In the genomic region with DNA sequence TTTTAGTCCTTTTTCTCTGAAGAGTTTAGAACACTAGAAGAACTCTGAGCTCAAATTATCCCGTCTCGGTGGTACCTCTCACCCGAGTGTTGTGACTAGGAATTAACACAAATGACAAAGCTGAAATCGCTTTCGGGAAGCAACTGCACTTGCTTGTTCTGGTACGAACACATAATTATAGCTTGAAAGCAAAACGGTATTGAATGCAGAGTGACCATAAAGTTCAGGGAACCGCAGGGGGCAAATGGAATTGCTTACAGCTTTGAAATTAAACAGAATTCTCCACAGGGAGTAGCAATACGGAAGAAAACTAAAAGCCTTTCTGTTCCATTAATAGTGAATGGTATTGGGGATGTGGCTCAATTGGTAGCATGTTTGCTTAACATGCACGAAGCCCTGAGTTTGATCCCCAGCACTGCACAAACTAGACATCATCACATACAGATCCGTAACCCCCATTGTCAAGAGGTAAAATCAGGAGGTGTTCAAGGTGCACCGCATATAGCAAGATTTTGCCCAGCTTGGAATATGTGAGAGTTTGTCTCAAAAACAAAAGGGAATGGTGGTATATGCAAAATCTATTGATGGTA, we compare ENCODE assay signal across 24 mouse cellular contexts. TPM values are rescaled to one million over a fixed set of nuclear protein-coding genes. Genes with fewer than 3 reads are reported as not detected.
DNase-seq lines count a peak whose midpoint lies in the region; ATAC-seq lines count a peak whose summit lies in the region.
"Had no signal": no experiment of that assay in that cellular context is flagged by ENCODE, and none has a peak within 500 bp of the region (broad histone marks: within the 10 kb centered on the region; RNA-seq: fewer than 3 reads in every experiment).

No protein-coding gene starts in this region.

- H3K4me2 ChIP-seq in forebrain, embryonic 14.5 days (ENCODE audit: low read length), result no peak overlapping the region
- no peak overlapping the region for H3K4me2 ChIP-seq in hindbrain, embryonic 14.5 days (replicated peaks)
- no peak overlapping the region for H3K4me2 ChIP-seq in hindbrain, embryonic 12.5 days (replicated peaks)
- H3K4me2 ChIP-seq in neural tube, embryonic 13.5 days, result peak overlapping the region; percentile 5; the same call in 1 of the 2 replicates
- H3K4me2 ChIP-seq: embryonic facial prominence, embryonic 13.5 days; forebrain, embryonic 13.5 days; liver, embryonic 13.5 days had no signal

- peak; percentile 37 for DNase-seq in forebrain, embryonic 14.5 days (ENCODE audit: low spot score)
- DNase-seq in forebrain, embryonic 10.5 days (ENCODE audit: extremely low spot score, low spot score), result no peak
- no peak for DNase-seq in hindbrain, embryonic 14.5 days (ENCODE audit: low spot score)
- no peak for DNase-seq in neural tube, embryonic 10.5 days (ENCODE audit: extremely low spot score, low spot score)
- no peak for DNase-seq in adrenal gland, adult (ENCODE audit: inconsistent age in 2 of 2, low spot score in 1 of 2)
- DNase-seq: adrenal gland, postnatal 10 days; cerebellum, adult 18-20 months; cerebellum, postnatal 10 days; heart, postnatal 14 days; kidney, adult 8-10 months; layer of hippocampus, postnatal 36 days; left cerebral cortex, postnatal 4 days; liver, embryonic 13.5 days; lung, adult 18-20 months; lung, postnatal 4 days; thymus, postnatal 4 days had no signal

- H3K9ac ChIP-seq in forebrain, embryonic 14.5 days (ENCODE audit: low read length), result no peak overlapping the region
- H3K9ac ChIP-seq in hindbrain, embryonic 14.5 days, result no peak overlapping the region
- H3K9ac ChIP-seq in hindbrain, embryonic 12.5 days, result no peak overlapping the region
- H3K9ac ChIP-seq in neural tube, embryonic 13.5 days, result no peak overlapping the region
- H3K9ac ChIP-seq: embryonic facial prominence, embryonic 13.5 days; forebrain, embryonic 13.5 days; liver, embryonic 13.5 days had no signal

- H3K27ac ChIP-seq in forebrain, embryonic 14.5 days (ENCODE audit: low read depth, low read length), result no peak overlapping the region
- H3K27ac ChIP-seq in forebrain, embryonic 10.5 days, result no peak overlapping the region
- no peak overlapping the region for H3K27ac ChIP-seq in hindbrain, embryonic 14.5 days
- no peak overlapping the region for H3K27ac ChIP-seq in hindbrain, embryonic 12.5 days
- H3K27ac ChIP-seq in neural tube, embryonic 13.5 days (replicated peaks), result peak overlapping the region; percentile 68
- H3K27ac ChIP-seq: embryonic facial prominence, embryonic 13.5 days; forebrain, embryonic 13.5 days; kidney, postnatal 0 days; liver, embryonic 13.5 days had no signal

- H3K36me3 ChIP-seq in forebrain, embryonic 14.5 days (ENCODE audit: control insufficient read depth, insufficient read depth, low read length), result no peaks in the 10 kb centered on the region
- no peaks in the 10 kb centered on the region for H3K36me3 ChIP-seq in forebrain, embryonic 10.5 days (replicated peaks)
- H3K36me3 ChIP-seq in hindbrain, embryonic 14.5 days (replicated peaks; ENCODE audit: control insufficient read depth, insufficient read depth), result no peaks in the 10 kb centered on the region
- no peaks in the 10 kb centered on the region for H3K36me3 ChIP-seq in hindbrain, embryonic 12.5 days
- no peaks in the 10 kb centered on the region for H3K36me3 ChIP-seq in neural tube, embryonic 13.5 days
- H3K36me3 ChIP-seq: embryonic facial prominence, embryonic 13.5 days; G1E; liver, embryonic 13.5 days had no signal

- WGBS in forebrain, embryonic 14.5 days, result 40% methylated on average over 12 of the region's 12 CpGs
- WGBS in forebrain, embryonic 10.5 days, result 68% methylated on average over 12 of the region's 12 CpGs
- WGBS in hindbrain, embryonic 14.5 days, result 63% methylated on average over 12 of the region's 12 CpGs
- WGBS in hindbrain, embryonic 12.5 days, result 67% methylated on average over 12 of the region's 12 CpGs
- 40% methylated on average over 12 of the region's 12 CpGs for WGBS in neural tube, embryonic 13.5 days

- ATAC-seq in forebrain, embryonic 14.5 days, result no peak
- ATAC-seq in hindbrain, embryonic 14.5 days (ENCODE audit: low FRiP score), result peak; percentile 51; the same call in 1 of the 2 replicates
- no peak for ATAC-seq in hindbrain, embryonic 12.5 days (ENCODE audit: low FRiP score)
- ATAC-seq in neural tube, embryonic 13.5 days (ENCODE audit: low read depth), result peak; percentile 43
- ATAC-seq: intestine, embryonic 16.5 days; lung, postnatal 0 days had no signal

- H3K27me3 ChIP-seq in forebrain, embryonic 14.5 days (replicated peaks; ENCODE audit: control insufficient read depth, insufficient read depth, low read length), result no peaks in the 10 kb centered on the region
- H3K27me3 ChIP-seq in forebrain, embryonic 10.5 days (ENCODE audit: poor library complexity, severe bottlenecking), result no peaks in the 10 kb centered on the region
- no peaks in the 10 kb centered on the region for H3K27me3 ChIP-seq in hindbrain, embryonic 14.5 days (ENCODE audit: control insufficient read depth, insufficient read depth, low read length)
- H3K27me3 ChIP-seq in hindbrain, embryonic 12.5 days, result no peaks in the 10 kb centered on the region
- no peaks in the 10 kb centered on the region for H3K27me3 ChIP-seq in neural tube, embryonic 13.5 days
- H3K27me3 ChIP-seq: embryonic facial prominence, embryonic 13.5 days; forebrain, embryonic 13.5 days; liver, embryonic 13.5 days had no signal

- no peak overlapping the region for H3K4me3 ChIP-seq in forebrain, embryonic 14.5 days (ENCODE audit: low read depth, low read length)
- H3K4me3 ChIP-seq in forebrain, embryonic 10.5 days, result no peak overlapping the region
- no peak overlapping the region for H3K4me3 ChIP-seq in hindbrain, embryonic 14.5 days (replicated peaks; ENCODE audit: low read length)
- H3K4me3 ChIP-seq in hindbrain, embryonic 12.5 days, result no peak overlapping the region
- no peak overlapping the region for H3K4me3 ChIP-seq in neural tube, embryonic 13.5 days
- H3K4me3 ChIP-seq: embryonic facial prominence, embryonic 13.5 days; forebrain, embryonic 13.5 days; liver, embryonic 13.5 days had no signal

- H3K4me1 ChIP-seq in forebrain, embryonic 14.5 days (ENCODE audit: control insufficient read depth, insufficient read depth, low read length), result no peaks in the 10 kb centered on the region
- H3K4me1 ChIP-seq in forebrain, embryonic 10.5 days, result peaks cover 22% of the 10 kb centered on the region
- 0 out of 2 replicates have a peak, but pooled peaks cover 4% of the 10 kb centered on the region for H3K4me1 ChIP-seq in hindbrain, embryonic 14.5 days (replicated peaks; ENCODE audit: control insufficient read depth, insufficient read depth, low read length)
- H3K4me1 ChIP-seq in hindbrain, embryonic 12.5 days, result peaks cover 3% of the 10 kb centered on the region; the same call in 1 of the 2 replicates
- peaks cover 25% of the 10 kb centered on the region for H3K4me1 ChIP-seq in neural tube, embryonic 13.5 days (replicated peaks)
- H3K4me1 ChIP-seq: embryonic facial prominence, embryonic 13.5 days; forebrain, embryonic 13.5 days; liver, embryonic 13.5 days had no signal

- H3K9me3 ChIP-seq in forebrain, embryonic 14.5 days (replicated peaks; ENCODE audit: control insufficient read depth, low read length), result no peaks in the 10 kb centered on the region
- H3K9me3 ChIP-seq in forebrain, embryonic 10.5 days, result no peaks in the 10 kb centered on the region
- no peaks in the 10 kb centered on the region for H3K9me3 ChIP-seq in hindbrain, embryonic 14.5 days (ENCODE audit: control insufficient read depth, low read length)
- H3K9me3 ChIP-seq in hindbrain, embryonic 12.5 days (replicated peaks), result no peaks in the 10 kb centered on the region
- H3K9me3 ChIP-seq in neural tube, embryonic 13.5 days, result no peaks in the 10 kb centered on the region
- H3K9me3 ChIP-seq: embryonic facial prominence, embryonic 13.5 days; forebrain, embryonic 13.5 days; G1E; liver, embryonic 13.5 days had no signal

RNA-seq across cellular contexts. Expression of a gene that starts 38.5 kb away (rescaled TPM):
- polyA plus RNA-seq in forebrain, embryonic 14.5 days (2014; fragmentation: Nextera tagmentation; extraction: Ambion mirVana), result 0.89 and 1.4 TPM in 2 replicates
- polyA plus RNA-seq in forebrain, embryonic 10.5 days (2016; fragmentation: Nextera tagmentation; extraction: Ambion mirVana), result 1.3 and 1.6 TPM in 2 replicates
- 2.3 and 2.4 TPM in 2 replicates for polyA plus RNA-seq in hindbrain, embryonic 14.5 days (2014; fragmentation: Nextera tagmentation; extraction: Ambion mirVana)
- 2.4 and 2.5 TPM in 2 replicates for polyA plus RNA-seq in hindbrain, embryonic 12.5 days (2016; fragmentation: Nextera tagmentation; extraction: Ambion mirVana)
- polyA plus RNA-seq in neural tube, embryonic 13.5 days (2015; fragmentation: Nextera tagmentation; extraction: Ambion mirVana), result 2.7 and 3.0 TPM in 2 replicates
- polyA plus RNA-seq: G1E had no signal

Comparison
In these comparisons a context has a peak if more than half of its experiments do, and no peak if none do; other contexts are left out.
1. ATAC-seq: peak in hindbrain, embryonic 14.5 days (single experiment) and neural tube, embryonic 13.5 days (single experiment); none in forebrain, embryonic 14.5 days (single experiment) and hindbrain, embryonic 12.5 days (single experiment).